ENCODE assay signal across 21 mouse cellular contexts in the genomic region with DNA sequence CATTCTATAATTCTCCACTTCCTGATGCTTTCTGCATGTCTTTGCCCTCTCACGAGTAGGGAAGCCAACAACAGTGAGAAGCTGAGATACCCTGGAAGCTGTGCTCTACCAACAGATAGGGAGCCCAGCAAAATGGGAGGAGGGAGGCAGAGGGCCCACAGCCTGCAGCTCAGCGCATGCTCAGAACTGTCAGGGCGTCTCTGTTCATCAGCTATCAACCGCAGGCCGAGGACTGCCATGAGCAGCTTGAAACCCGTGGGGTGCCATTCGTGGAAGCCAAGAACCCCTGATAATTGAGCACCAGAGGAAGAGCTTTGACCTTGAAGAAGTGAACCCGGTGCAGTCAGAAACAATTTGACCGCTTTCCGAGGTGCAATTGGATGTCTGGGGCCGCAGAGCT.
DNase-seq lines count a peak whose midpoint lies in the region; ATAC-seq and TF ChIP-seq lines count a peak whose summit lies in the region.
"Had no signal": no experiment of that assay in that cellular context is flagged by ENCODE, and none has a peak within 500 bp of the region (broad histone marks: within the 10 kb centered on the region; RNA-seq: fewer than 3 reads in every experiment).

No protein-coding gene starts in this region.

- H3K9ac ChIP-seq in hindbrain, postnatal 0 days (replicated peaks; ENCODE audit: low read length), result no peak overlapping the region
- H3K9ac ChIP-seq in stomach, postnatal 0 days (ENCODE audit: low read length), result no peak overlapping the region
- H3K9ac ChIP-seq: midbrain, embryonic 13.5 days; stomach, embryonic 15.5 days had no signal

- peak overlapping the region; percentile 67; the same call in 1 of the 2 replicates for H3K27ac ChIP-seq in hindbrain, postnatal 0 days
- H3K27ac ChIP-seq in hindbrain, embryonic 10.5 days, result no peak overlapping the region
- no peak overlapping the region for H3K27ac ChIP-seq in stomach, postnatal 0 days (replicated peaks)
- H3K27ac ChIP-seq: limb, embryonic 10.5 days; macrophage; midbrain, embryonic 13.5 days; stomach, embryonic 15.5 days had no signal

- no peak overlapping the region for H3K4me2 ChIP-seq in hindbrain, postnatal 0 days (ENCODE audit: low read depth, low read length)
- no peak overlapping the region for H3K4me2 ChIP-seq in stomach, postnatal 0 days (replicated peaks; ENCODE audit: low read depth)
- H3K4me2 ChIP-seq: liver, embryonic 11.5 days; midbrain, embryonic 13.5 days; stomach, embryonic 15.5 days had no signal

- no peaks in the 10 kb centered on the region for H3K9me3 ChIP-seq in hindbrain, postnatal 0 days (ENCODE audit: low read length)
- H3K9me3 ChIP-seq in hindbrain, embryonic 10.5 days, result no peaks in the 10 kb centered on the region
- H3K9me3 ChIP-seq in stomach, postnatal 0 days (ENCODE audit: control insufficient read depth, low read length), result no peaks in the 10 kb centered on the region
- H3K9me3 ChIP-seq: limb, embryonic 10.5 days; midbrain, embryonic 13.5 days; stomach, embryonic 15.5 days had no signal

- no peak overlapping the region for H3K4me3 ChIP-seq in hindbrain, postnatal 0 days (ENCODE audit: low read length)
- H3K4me3 ChIP-seq in hindbrain, embryonic 10.5 days, result no peak overlapping the region
- no peak overlapping the region for H3K4me3 ChIP-seq in stomach, postnatal 0 days (ENCODE audit: low read depth, low read length)
- H3K4me3 ChIP-seq: limb, embryonic 10.5 days; midbrain, embryonic 13.5 days; myocyte; stomach, embryonic 15.5 days had no signal

- peak; percentile 69 for DNase-seq in hindbrain, postnatal 0 days (ENCODE audit: low spot score)
- no peak for DNase-seq in hindbrain, embryonic 10.5 days (ENCODE audit: low spot score)
- peak; percentile 14 for DNase-seq in R1 (ENCODE audit: low read depth, low spot score)
- DNase-seq in brain, adult 2 months (ENCODE audit: low read depth, low spot score), result peak; percentile 87
- peak; percentile 94 for DNase-seq in cerebellum, adult 9-11 months
- no peak for DNase-seq in stomach, postnatal 0 days (ENCODE audit: low spot score)
- DNase-seq in kidney, postnatal 25 days, result no peak
- DNase-seq: heart, adult 11 months; heart, postnatal 4 days; kidney, adult 9 months; kidney, postnatal 4 days; lung, adult 2 months; thymus, postnatal 36 days had no signal

- TF ChIP-seq CTCF in hindbrain, postnatal 0 days (IDR thresholded peaks at IDR 0.05; ENCODE audit: low read depth), result no peak
- no peak for TF ChIP-seq CTCF in stomach, postnatal 0 days (IDR thresholded peaks at IDR 0.05; ENCODE audit: low read depth)

- peak; percentile 33; the same call in 1 of the 2 replicates for ATAC-seq in hindbrain, postnatal 0 days
- no peak for ATAC-seq in stomach, postnatal 0 days (ENCODE audit: low FRiP score, low TSS enrichment)
- ATAC-seq: inflammation-experienced regulatory T-cells, adult 6 months; midbrain, embryonic 13.5 days; Patski had no signal

- no peaks in the 10 kb centered on the region for H3K27me3 ChIP-seq in hindbrain, postnatal 0 days (ENCODE audit: insufficient read depth, low read length)
- H3K27me3 ChIP-seq in hindbrain, embryonic 10.5 days (ENCODE audit: insufficient read depth, poor library complexity, severe bottlenecking), result no peaks in the 10 kb centered on the region
- no peaks in the 10 kb centered on the region for H3K27me3 ChIP-seq in stomach, postnatal 0 days (ENCODE audit: control insufficient read depth, insufficient read depth, low read length)
- H3K27me3 ChIP-seq: midbrain, embryonic 13.5 days; stomach, embryonic 15.5 days had no signal

- H3K4me1 ChIP-seq in hindbrain, postnatal 0 days (ENCODE audit: insufficient read depth, low read length), result no peaks in the 10 kb centered on the region; the same call in 1 of the 2 replicates
- peaks cover 16% of the 10 kb centered on the region; the same call in 1 of the 2 replicates for H3K4me1 ChIP-seq in hindbrain, embryonic 10.5 days (replicated peaks)
- H3K4me1 ChIP-seq in stomach, postnatal 0 days (replicated peaks; ENCODE audit: control insufficient read depth, insufficient read depth), result 0 out of 2 replicates have a peak, but pooled peaks cover 2% of the 10 kb centered on the region
- H3K4me1 ChIP-seq: stomach, embryonic 15.5 days had no signal

- no peak for TF ChIP-seq EP300 in stomach, postnatal 0 days (optimal IDR thresholded peaks at IDR 0.05)

- WGBS in hindbrain, postnatal 0 days, result 58% methylated on average over 11 of the region's 11 CpGs
- WGBS in hindbrain, embryonic 10.5 days, result 85% methylated on average over 11 of the region's 11 CpGs
- 81% methylated on average over 11 of the region's 11 CpGs for WGBS in stomach, postnatal 0 days

- H3K36me3 ChIP-seq in hindbrain, postnatal 0 days (ENCODE audit: insufficient read depth, low read length), result no peaks in the 10 kb centered on the region
- no peaks in the 10 kb centered on the region for H3K36me3 ChIP-seq in hindbrain, embryonic 10.5 days
- H3K36me3 ChIP-seq in stomach, postnatal 0 days (ENCODE audit: control insufficient read depth, insufficient read depth, low read length), result no peaks in the 10 kb centered on the region
- H3K36me3 ChIP-seq: limb, embryonic 10.5 days; midbrain, embryonic 13.5 days; stomach, embryonic 15.5 days had no signal

Comparison
In these comparisons a context has a peak if more than half of its experiments do, and no peak if none do; other contexts are left out.
1. DNase-seq: peak in hindbrain, postnatal 0 days (single experiment), R1 (single experiment), brain, adult 2 months (single experiment) and cerebellum, adult 9-11 months (single experiment); none in hindbrain, embryonic 10.5 days (single experiment), stomach, postnatal 0 days (single experiment) and kidney, postnatal 25 days (0 of 2).